Mouse (Mus musculus) megakaryocyte-erythroid progenitor cell, adult 5-6 weeks (primary cell): Measurements from ENCODE around the gene Rgs6. TPM values are rescaled to one million over a fixed set of nuclear protein-coding genes. Genes with fewer than 3 reads are reported as not detected.

Source experiments
- ATAC-seq: replicated peaks from 2 replicates; pipeline ENCODE4 v1.8.0; 2016; ENCODE audit warnings: mild to moderate bottlenecking, inconsistent platforms; ENCODE audit not compliant: severe bottlenecking, poor library complexity, low FRiP score, low TSS enrichment
- total RNA-seq, 2 experiments: library from RNA; stranded (forward) in 1 of 2; stranded (reverse) in 1 of 2; fragments of 200-1000, 215-1000 nt in 1 of 2; fragments of >200 nt in 1 of 2; fragmentation: Nextera tagmentation in 1 of 2; gene quantifications; 2 replicates each; pipeline ENCODE4 v1.2.3; 2014 to 2017

The Rgs6 gene
- total RNA-seq, 2 experiments from 2014 or later: not detected

DNA sequence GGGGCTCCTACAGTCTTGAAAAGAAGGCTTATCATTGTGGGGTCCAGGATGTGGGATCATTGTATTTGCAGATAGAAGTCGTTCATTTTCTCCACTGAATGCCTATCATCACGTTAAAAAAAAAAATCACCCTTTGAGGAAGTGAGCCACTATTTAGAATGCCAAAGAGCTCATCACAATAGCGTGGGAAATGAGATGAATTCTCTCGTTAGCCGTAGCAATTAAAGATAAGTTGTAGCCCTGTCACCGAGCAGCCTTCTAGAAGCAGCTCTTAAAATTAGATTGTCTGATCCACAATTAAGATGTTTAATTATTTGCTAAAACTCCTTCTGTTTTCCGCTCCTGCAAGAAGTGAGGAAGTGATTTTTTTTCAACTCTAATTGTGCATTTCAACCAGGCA lies 459.6 kb downstream of the Rgs6 start:
- ATAC-seq: no peak

DNA sequence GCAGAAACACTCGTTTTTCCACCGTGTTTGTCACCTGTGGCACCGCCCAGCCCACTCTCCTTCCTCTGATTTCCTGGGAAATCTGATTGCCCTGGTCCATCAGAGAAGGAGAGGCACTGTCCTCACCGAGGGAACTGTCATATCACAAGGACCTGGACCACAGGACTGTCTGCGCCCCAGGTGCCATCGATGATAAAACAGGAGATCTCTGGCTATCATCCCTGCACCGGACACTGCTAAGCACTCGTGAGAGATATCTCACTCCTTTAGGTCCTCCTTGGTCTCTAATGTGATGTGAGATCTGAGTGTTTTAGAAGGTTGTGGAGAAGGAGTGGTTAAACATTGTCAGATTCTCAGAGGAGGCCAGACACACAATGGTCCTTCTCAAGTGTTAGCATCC lies 462.4 kb downstream of the Rgs6 start:
- peak; percentile 69 for ATAC-seq

DNA sequence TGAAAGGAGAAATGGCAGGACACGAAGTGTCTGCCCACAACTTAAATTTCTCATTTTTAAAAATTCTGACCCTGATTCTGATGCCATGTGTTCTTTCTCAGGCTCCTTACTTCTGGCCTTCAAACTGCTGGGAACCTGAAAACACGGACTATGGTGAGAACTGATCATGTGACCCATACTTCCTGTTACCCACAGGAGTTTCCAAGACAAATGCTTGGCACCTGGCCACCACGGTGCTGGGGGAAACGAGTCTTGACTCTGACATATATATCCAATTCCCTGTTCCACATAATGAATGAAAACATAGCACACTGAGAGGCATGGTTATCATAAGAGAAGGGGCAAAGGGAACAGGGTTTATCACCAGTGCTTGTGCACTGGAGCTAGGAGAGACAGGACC lies 464.3 kb downstream of the Rgs6 start:
- ATAC-seq: no peak

DNA sequence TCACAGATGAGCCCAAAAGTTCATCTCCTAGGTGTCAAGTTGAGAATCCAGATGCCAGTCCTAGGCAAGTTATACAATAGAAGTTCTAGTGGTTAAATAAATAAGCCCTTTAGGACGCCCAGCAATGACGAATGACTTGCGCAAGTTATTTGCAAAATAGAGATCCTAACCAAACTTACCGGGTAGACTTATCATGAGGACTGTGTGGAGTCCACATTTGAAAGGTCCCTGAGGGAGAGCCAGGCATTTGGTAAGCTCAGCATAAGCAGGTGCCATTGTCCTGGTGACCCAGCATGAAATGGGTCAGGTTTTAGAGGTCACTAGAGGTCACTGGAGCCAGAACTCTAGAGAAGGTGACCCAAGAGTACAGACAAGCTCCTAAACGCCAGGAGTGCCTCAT lies 467.6 kb downstream of the Rgs6 start:
- no peak for ATAC-seq

DNA sequence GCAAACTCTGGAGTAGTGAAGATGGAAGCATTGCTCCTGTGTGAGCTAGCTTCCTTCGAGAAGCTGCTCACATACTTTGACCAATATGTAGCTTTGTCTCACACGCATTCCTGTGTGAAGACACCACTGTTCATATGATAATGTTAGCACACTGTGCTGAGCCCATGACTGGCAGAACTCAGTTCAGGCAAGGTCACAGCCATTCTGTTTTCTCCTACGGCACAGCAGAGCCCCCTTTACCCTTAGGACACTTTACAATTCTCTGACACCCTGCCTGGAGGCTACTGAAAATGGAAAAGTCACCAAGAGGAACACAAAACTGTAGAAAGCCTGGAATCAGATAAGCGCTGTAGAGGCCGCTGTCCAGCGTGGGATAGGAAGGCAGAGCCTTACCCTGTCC lies 478.3 kb downstream of the Rgs6 start:
- ATAC-seq: no peak

DNA sequence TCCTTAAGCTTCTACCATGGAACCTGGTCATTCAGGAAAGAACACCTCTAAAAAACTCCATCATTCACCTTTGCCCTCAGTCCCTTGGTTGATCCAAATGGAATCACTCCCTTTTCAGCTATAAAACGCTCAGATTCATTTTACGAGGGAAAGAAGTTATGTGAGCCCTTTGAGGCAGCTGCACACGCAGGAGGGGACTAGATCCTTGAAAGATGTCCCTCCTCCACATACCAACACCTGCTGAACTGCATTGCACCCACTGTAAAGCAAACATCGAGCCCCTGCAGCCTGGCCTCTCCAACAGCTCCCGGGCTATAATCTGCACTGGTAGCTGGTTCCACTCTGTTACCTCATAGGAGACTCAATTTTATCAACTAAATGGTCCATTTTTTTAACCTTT lies 482.8 kb downstream of the Rgs6 start:
- ATAC-seq: no peak

DNA sequence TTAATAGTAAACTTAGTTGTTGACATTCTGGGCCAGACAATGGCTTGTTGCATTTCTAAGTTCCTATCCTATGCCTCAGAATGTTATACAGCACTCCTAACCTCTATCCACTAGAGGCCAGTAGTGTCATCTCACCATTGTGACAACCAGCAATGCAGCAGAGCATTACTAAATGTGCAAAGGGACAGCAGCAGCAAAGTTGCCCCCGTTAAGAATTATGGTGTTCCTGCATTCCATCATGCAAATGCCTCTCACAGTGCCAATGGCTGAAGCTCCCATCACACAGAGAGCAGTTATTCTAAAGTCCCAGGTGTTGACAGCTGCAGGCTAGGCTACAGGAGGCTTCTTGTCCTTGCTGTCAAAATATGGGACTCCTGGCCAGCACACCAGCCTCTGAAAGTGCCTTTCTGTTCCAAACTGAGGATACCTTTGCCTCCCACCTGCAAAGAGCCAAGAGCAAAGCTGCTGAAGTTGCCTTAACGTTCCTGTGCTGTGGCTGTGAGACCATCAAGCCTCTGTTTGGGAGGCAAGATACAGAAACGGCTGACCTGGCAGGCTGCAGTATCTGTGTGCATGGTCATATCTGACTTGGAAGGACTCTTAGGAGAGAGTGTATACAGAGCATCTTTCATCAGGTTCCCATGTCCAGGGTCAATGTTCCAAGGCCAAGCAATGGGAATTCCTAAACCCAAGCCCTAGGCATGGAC lies 484.2 kb downstream of the Rgs6 start:
- ATAC-seq: peak; percentile 70

DNA sequence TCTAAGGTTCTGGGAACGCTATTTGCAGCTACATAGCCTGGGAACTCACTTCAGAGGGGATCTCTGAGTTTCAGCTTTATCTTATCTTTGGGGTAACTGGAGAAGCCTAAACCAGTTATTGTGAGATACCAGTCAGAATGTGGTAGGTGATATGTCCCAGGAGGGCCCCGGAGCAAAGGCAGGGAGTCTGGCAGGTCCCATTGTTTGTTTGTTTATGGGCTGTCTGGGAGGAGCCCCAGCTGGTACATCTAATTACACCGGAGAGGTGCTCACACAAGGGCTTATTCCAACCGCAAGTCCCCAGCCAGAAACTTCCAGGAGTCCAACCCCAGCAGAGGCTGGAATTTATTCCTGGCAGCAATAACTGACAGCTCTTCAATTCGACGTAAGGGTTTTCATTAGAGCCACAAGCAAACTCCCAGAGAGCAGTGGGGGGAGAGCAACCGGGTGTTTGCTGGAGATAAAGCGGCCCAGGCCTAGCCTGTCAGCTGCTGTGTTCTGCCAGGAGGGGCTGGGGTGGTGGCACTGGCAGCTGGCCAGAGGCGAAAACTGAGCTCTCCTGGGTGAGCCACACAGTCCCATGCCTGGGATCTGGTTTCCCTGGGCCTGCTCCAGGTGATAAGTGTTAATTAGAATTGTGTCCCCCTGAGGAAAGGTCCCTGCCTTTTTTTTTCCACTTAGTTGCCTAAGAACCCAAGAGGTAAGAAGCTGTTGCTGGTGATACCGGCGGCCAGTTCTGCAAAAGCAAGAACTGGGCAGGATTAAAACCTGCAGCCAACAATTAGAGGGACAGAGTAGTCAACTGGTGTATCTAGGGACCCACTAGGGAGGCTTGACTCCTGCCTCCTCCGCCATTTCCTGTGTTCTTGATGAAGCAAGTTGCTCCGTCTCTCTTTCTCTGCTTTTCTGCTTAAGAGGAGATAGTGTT lies 485.1 kb downstream of the Rgs6 start:
- peak; percentile 83 for ATAC-seq

DNA sequence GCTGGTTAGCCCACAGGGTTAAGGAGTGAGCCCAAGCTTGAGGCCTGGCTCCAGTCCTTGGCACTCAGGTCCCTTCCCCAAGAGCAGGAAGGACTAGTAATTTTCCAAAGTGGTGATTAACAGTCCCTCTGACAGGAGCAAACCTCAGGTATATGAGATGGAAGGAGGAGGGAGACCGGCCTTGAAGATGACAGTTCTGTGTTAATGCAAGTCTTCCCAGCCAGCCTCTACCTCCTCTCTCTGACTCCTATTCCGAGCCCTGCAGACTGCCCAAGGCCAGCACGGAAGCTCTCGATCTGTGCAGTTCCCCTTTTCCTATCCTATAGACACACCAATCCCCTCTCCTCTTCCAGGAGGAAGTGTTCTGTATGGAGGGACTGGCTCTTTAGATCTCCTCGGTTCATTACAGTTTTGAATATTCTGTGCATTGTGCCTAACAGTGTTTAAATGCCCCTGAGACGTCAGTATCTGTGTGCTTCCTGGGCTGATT lies 485.8 kb downstream of the Rgs6 start:
- no peak for ATAC-seq

DNA sequence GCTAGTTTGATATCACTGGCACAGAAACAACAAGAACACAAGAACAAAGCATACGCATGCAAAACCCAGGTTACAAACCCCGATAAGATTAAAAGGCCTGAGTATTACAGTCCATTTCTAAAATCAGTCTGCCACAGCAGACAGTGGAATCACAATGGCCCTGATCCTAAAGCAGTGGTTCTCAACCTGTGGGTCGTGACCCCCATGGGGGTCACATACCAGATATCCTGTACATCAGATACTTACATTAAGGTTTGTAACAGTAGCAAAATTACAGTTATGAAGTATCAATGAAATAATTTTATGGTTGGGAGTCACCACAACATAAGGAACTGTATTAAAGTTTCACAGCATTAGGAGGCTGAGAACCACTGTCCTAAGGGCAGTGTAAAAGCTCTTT lies 488.1 kb downstream of the Rgs6 start:
- no peak for ATAC-seq

DNA sequence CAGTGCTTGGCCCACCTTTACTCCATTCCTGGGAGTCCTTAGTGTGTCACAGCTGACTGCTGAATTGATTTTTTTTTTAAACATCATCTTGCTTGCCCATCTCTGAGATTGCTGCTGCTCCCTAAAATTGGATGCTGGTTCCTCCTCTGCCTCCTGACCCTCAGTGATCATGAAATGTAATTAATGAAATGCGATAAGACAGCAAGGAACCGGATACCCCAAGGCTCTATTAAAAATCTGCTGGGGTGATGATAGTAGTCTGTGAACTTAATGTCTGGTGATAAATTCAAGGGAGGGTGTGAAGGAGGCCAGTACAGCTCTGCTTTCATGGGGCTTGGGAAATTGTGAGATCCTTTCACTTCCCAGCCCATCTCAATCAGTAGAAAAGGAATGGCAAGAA lies 489.4 kb downstream of the Rgs6 start:
- no peak for ATAC-seq

DNA sequence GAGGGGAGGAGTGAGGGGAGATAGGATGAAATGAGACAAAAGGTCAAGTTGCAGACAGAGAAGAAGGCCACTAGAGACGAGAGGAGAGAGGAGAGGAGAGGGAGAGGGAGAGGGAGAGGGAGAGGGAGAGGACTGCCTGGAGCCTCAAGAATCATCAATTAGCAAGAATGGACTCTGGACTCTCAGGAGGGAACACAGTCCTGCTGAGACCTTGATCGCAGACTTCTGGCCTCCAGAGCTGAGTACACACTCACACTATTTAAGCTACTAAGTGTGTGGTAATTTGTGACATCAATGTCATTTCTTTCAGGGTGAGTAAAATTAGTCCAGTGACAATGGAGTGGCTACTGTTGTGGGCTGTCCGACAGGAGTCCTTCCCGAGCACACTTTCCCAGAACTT lies 495.3 kb downstream of the Rgs6 start:
- no peak for ATAC-seq

DNA sequence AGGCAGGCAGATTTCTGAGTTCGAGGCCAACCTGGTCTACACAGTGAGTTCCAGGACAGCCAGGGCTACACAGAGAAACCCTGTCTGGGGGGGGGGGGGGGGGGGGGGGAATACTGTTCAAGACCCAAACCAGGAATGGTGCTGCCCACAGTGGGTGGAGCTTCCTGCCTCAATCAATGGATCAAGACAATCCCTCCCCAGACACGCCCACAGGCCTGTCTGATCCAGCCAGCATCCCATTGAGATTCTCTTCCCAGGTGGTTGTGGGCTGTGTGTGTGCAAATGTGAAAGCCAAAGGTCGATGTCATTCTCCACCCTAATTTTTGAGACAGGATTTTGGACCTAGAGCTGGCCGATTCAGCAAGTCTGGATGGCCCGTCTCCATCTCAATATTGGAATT lies 496.5 kb downstream of the Rgs6 start:
- no peak for ATAC-seq

DNA sequence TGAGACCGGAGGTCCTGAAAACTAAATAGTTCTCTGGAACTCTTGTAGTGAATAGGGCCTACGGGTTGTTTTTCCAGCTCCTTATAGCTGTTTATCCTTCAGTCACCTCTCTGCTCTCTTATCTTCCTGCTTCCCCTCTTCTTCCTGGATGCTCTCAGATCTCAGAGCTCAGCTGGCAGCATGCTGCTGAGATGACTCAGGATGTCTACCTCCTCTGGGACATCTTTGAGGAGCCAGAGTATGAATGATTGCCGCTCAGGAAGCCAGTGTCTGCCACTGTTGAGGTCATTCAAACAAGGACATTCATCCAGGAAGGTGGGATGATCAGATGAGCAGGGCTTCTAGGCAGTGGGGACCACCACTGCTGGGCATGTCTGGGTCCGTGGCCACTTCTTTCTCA lies 498.9 kb downstream of the Rgs6 start:
- ATAC-seq: no peak

DNA sequence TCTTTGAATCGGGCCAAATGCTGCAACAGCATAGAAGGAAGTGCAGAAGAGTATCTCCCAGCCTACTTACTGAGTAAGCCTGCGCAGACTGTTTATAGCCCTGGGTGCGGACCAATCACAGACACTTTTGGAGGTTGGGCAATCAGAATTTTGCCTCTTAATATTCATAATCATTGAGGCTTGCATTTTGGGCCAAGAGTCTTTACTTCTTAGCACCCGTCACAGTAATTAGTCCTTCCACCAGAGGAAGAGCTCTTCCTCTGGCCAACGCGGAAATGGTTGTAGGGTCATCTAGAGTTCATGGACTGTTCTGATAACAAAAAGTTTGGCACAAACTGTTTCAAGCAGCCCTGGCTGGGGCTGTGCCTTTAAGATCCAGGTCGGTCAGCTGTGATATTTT lies 499.5 kb downstream of the Rgs6 start:
- ATAC-seq: no peak

DNA sequence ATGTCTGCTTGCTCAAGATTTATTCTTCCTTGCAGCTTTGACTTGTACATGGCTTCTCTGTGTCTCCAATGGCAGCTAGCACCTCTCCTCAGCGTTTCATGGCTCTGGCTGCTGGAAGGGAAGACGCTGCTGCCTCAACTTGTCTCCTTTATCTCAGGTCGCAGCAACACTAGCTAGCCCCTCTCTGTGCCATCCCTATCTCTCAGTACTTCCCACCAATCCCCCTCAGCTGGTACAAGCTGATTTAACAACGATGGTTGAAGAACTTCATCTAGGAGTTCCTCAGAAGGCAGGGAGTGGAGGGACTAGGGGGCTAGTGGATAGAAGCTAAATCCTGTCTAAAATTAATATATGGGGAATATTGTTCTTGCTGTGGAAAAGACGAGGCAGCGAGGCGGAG lies 503.9 kb downstream of the Rgs6 start:
- peak; percentile 71 for ATAC-seq

DNA sequence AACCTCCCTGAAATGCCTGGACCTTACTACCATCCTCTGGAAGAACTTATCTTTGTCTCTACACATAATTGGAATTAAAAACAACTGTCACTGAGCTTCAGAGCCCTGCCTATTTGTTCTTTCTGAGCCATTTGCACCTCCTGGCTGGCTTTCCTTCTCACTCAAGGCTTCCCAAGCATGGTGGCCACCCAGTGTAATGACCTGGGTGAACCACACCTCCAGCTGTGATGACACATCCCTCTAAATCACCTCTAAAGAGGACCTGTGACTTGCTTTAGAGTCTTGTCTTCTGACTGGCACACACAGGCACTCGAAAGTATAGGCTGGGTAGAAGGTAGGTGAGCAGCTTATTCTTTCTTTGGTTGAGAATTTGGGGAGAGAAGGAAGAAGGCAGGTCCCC lies 509.7 kb downstream of the Rgs6 start:
- ATAC-seq: no peak

DNA sequence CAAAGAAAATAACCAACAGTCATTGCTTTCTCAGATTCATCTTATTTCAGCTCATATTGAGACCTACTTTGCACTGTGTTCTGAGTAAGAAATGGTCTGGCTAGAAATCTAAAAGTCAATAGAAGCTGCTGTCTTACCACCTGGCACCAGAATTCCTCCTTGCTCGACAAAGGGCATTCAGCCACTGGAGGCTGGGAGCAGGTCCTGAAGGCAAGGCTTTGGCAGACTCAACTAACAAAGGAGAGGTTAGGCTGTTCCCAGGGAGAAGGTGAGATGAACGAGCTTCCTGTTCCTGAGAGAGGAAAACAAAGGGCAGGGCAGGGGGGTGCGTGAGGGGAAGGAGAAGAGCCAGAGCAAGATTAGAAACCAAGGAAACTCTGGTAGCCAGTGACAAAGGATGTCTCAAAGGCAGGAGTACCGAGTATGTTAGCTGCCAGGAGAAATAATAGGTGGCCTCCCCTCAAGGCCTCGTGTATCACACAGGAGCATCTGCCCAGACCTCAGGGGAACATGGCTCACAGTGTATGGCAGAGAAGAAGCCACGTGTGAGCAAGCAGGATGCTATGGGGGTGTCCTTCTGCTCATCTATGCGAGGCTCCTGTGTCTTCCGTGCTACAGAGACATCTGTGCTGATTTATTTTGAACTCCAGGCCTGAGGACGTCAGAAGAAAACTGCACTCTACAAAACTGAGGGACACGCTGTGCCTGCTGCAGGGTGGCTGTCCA lies 510.7 kb downstream of the Rgs6 start:
- peak; percentile 45 for ATAC-seq

DNA sequence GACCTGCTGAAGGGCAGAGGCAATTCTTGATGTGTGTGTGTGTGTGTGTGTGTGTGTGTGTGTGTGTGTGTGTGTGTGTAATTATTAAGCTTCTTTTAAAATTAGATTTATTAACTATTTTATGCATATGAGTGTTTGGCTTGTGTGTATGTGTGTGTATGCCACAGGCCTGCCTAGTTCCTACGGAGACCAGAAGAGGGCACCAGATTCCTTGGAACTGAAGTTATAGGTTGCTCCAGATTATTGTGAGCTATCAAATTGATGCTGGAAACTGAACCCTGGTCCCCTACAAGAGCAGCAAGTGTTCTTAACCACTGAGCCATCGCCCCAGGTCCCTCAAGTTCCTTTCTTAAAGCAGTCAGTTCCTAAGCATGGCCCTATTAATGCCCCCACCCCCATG lies 511.8 kb downstream of the Rgs6 start:
- ATAC-seq: no peak

DNA sequence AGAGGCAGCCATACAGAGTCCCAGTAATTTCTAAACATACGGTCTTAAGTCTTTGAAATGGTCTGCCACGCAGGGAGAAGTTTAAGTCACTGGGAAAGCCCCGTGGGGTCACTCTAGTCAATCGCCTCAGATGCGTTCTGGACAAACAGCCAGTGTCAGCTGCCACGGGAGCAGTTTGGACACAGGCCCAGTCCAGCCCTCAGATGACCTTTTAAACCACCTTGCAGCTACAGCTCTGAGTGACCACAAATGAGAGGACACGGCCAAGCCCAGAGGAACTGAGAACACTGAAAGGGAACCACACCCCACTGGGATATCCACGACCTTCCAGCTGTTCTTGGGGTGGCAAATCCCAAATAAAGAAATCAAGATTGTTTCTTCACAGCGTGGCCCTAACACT lies 512.3 kb downstream of the Rgs6 start:
- ATAC-seq: peak; percentile 14; the same call in 1 of the 2 replicates
